Mouse (Mus musculus): Measurements from ENCODE around the gene Hip1.

GRCm38 (mm10) chr5:135368312-135368711, 176.6 kb downstream of the Hip1 start:
- TF ChIP-seq FLI1 (IDR thresholded peaks at IDR 0.05; ENCODE audit: low read length) (no peak), GATA1 (IDR thresholded peaks at IDR 0.05; ENCODE audit: borderline replicate concordance, low read length) (no peak)
